Mouse (Mus musculus) adrenal gland, adult 8-10 months (tissue): ENCODE data around the gene Dse. TPM values are rescaled to one million over a fixed set of nuclear protein-coding genes. Genes with fewer than 3 reads are reported as not detected.
"Not testable (repeated sequence)": the region's sequence is repeated elsewhere in the genome, so short reads cannot be mapped to it uniquely, and the experiment has no call there.

Experiments used
- DNase-seq: peaks from one replicate; pipeline ENCODE4 v3.0.0; 2022
- total RNA-seq, 4 experiments: library from RNA; stranded (reverse); gene quantifications; 2 replicates each; pipeline ENCODE4 v1.2.4; 2022

Dse gene
- total RNA-seq: 10 to 100 TPM; 11.0 to 15.5 (median 11.8) TPM

DNA sequence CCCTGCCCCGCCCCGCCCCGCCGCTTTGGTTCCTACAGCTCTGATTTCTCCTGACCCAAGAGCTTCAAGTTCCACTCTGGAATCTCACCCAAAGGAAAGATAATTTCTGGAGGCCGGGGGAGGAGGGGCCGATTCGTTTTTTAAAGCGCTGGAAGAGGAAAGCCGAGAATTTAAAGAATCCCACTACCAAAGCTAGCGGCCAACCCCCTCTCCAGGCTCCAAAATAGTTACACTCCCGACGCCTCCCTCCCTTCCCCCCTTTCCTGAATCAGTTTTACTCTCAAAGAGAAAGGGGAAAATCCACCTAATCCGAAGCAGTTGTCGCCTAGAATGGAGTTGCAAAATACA, at the start of gene Dse:
Gene Dse (minus strand): TSS at position 213 of the 348 bp plus-strand sequence.
- no peak for DNase-seq

DNA sequence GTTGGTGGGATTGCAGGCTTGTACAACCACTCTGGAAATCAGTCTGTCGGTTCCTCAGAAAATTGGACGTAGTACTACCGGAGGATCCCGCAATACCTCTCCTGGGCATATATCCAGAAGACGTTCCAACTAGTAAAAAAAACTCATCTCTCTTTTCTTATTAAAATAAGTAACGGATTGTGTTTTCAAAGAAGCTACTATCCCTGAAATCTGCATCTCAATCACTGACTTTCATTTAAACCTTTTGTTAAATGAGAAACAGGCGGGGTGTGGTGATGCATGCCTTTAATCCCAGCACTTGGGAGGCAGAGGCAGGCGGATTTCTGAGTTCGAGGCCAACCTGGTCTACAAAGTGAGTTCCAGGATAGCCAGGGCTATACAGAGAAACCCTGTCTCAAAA, 45.3 kb upstream of the Dse start:
- not testable (repeated sequence) for DNase-seq

DNA sequence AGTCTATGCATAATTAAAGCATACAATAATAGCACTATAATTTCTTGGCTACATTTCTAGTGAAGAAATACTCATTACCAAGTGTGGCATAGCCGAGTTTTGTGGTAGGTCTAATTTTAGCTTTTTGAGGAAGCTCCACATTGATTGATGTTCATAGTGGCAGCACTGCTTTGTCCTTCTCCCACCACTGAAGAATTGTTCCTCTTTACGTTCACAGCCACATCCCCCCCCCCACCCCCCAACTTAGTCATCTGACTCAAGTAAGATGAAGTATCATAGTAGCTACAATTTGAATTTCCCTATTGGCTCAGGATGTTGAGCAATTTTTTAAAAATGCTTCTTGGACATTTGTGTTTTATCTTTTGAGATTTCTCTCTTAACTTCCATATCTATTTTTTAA, 42.1 kb upstream of the Dse start:
- DNase-seq: no peak

- DNase-seq: no peak
Observed at GRCm38 (mm10) chr10:34247757-34248156, 40.2 kb upstream of the Dse start.

GRCm38 (mm10) chr10:34246106-34246505, 38.6 kb upstream of the Dse start:
- DNase-seq: no peak

- no peak for DNase-seq
Observed at GRCm38 (mm10) chr10:34244745-34245144, 37.2 kb upstream of the Dse start.

GRCm38 (mm10) chr10:34238536-34238935, 31.0 kb upstream of the Dse start:
- no peak for DNase-seq

DNA sequence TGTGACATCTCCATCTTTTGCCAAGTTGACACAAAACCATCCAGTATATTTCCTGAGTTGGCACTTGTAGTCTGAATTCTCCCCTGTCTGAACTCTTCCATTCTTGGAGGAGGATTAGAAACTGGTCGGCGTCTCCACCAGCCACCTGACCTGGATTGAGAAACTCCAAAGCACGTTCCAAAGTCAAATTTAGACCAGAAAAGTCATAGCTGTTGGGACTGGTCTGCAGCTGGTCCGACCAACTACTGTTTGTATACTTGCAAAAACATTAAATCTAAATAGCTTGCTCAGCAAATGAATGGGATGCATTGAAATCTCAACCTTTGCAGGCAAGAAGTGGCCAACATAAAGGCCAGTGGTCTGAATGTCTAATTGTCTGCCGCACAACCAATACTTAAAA, 29.1 kb upstream of the Dse start:
- DNase-seq: no peak

- no peak for DNase-seq
Observed at GRCm38 (mm10) chr10:34235384-34235783, 27.9 kb upstream of the Dse start.

GRCm38 (mm10) chr10:34233931-34234745, 26.6 kb upstream of the Dse start:
- DNase-seq: no peak

DNA sequence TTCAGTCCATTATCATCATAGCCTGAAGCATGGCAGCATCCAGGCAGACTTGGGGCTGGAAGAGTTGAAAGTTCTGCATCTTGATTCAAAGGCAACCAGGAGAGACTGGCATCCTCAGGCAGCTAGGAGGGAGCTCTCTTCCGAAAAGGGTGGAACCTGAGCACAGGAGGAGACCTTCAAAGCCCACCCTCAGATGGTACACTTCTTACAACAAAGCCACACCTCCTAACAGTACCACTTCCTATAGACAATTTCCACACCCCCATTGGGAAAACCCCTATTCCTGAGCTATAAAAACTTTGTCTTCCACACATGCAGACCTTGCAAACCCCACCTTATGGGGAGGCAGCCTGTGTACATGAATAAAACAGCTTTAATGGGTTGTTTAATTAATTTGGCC, 25.9 kb upstream of the Dse start:
- no peak for DNase-seq

DNA sequence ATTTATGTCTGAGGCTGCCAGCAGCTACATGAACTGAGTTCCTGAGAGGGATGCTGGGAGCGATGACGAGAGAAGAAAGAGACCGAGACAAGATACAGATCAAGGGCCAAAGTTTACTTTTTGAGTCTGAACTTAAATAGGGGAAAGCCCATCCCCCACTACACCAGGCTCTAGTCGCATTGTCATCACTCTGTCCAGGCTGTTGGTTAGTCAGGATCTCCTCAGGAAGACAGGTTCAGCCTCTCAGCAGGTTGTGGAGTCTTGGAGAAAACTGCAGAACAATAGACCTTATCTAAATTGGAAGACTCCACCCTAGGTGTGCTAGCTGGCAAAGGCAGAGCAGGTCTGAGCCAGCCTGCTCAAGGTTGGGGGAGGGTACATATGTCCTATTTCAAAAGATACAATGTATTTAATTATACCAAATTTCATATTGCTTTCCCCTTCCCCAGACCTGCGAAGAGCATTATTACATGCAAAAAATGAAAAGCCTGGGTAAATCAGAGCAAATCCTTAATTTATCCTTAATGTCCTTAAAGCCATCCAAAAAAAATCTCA, 22.7 kb upstream of the Dse start:
- no peak for DNase-seq

- no peak for DNase-seq
Observed at GRCm38 (mm10) chr10:34229491-34229890, 22.0 kb upstream of the Dse start.

GRCm38 (mm10) chr10:34223660-34224059, 16.1 kb upstream of the Dse start:
- DNase-seq: no peak

DNA sequence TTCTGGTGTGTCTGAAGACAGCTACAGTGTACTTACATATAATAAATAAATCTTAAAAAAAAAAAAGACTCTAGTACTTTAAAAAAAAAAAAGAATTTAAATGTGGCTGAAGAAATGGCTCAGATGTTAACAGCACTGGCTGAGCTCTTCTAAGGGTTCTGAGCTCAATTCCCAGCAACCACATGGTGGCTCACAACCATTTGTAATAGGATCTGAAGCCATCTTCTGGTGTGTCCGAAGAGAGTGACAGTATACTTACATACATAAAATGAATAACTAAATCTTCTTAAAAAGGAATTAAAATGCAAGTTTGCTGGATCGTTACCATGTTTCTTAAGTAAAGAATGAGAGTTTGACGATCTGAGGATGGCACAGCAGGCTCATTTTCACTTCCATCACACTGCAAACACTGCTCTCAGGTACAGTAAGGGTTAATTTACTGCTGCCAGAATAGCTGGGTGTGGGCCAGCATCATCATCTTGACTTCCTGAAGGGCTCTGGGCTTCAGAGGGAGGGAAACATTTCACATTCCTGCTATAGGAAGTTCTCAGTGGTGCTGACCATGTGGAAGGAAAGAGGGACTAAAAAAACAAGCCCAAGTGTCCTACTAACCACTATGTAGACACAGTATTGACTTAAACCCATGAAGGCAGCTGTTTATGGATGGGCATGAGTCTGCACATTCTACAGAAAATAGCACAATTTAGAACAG, 14.6 kb upstream of the Dse start:
- DNase-seq: no peak

GRCm38 (mm10) chr10:34218191-34218590, 10.7 kb upstream of the Dse start:
- no peak for DNase-seq

DNA sequence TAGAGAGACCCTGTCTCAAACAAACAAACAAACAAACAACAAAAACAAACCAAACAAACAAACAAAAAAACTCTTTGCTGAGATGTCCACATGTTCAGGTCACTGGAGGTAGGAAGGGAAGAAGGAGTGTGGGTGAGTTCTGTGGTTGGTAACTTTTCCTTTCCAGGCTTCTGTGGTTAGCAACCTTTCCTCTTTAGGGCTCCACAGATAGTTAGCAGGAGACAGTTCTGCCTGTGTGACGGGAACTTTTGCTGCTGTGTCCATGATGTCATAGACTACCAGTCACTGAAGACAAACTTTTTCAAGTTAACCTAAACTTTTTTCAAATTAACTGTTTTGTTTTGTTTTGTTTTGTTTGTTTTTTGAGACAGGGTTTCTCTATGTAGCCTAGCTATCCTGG, 8.2 kb upstream of the Dse start:
- no peak for DNase-seq

- DNase-seq: no peak
Observed at GRCm38 (mm10) chr10:34209951-34210350, 2.4 kb upstream of the Dse start.

- no peak for DNase-seq
Observed at GRCm38 (mm10) chr10:34208031-34208430, 516 bp upstream of the Dse start.

DNA sequence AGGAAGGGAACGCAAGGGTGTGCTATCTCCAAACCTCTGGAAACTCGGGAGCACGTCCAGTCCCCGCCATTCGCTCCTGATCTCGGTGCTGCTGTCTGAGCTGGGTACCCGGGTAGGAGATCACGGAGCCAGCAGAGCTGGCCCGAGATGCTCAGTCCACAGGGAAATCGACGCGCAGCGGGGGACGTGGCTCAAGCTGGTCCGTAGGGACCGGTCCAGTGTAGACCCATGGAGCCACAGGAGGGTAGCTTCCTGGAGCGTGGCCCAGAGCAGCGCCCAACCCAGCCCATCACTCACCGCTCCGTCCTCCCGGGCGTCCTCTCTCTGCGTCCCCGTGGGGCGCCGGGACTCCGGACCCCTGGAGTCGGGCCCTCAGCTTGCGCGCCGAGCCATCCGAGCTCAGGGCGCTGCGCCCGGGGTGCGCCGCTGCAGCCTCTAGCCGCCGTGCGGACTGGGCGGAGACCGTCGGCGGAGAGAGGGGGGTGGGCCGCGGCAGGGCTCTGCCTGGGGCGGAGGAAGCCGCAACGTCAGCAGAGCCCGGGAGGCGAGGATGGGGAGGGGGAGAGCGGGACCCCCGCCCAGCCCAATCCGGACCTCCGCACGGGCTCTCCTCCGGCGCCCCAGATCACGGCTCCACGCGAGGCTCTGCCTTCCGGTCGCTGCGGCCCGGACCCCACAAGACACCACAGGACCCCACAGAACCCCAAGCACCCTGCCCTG, 572 bp downstream of the Dse start:
- peak; percentile 21 for DNase-seq

DNA sequence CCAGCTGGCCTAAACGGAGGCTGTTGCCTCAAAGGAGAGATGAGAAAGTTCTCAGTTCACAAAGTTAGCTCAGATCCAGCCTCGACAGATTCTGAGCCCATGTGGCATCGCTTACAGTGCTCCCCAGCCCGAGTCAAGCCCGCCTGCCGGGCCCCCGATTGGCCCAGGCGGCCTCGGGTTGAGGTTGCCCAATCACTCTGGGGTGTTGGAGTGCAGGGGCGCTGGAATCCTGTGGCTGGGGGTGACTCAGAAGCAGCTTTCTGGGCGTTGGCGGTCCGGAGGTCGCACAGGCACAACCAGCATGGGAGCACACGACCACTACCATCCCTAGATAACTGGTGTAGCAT, 1.1 kb downstream of the Dse start:
- DNase-seq: peak; percentile 23

DNA sequence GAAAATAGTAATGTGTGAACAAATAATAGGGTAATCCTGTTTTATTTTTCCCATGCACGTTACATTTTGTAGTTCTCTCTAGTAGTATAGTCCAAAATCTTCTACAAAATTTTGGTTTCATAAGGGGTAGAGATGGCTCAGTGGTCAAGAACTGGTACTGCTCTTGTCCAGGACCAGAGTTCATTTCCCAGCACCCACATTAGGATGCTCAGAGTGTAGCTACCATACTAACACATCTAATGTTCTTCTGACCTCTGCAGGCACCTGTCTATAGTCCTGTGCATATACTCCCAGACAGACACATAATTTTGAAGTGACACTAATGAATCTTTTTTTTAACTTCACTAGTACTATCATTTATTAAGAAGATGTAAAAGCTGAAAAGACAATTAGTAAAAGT, 1.7 kb downstream of the Dse start:
- no peak for DNase-seq

- no peak for DNase-seq
Observed at GRCm38 (mm10) chr10:34200689-34201088, 6.8 kb downstream of the Dse start.
